Mouse (Mus musculus) cerebellum, adult 2 months (tissue): ENCODE measurements around the gene Sertad3.

Experiments
- CTCF ChIP-seq: fragments of 200-500 bp; IDR thresholded peaks from 2 replicates; pipeline ENCODE4 v1.5.1; 2011; ENCODE audit warnings: low read depth, mild to moderate bottlenecking, control low read depth, low read length, moderate library complexity, borderline replicate concordance; ENCODE audit not compliant: insufficient read depth
- POLR2A ChIP-seq: fragments of 200-500 bp; IDR thresholded peaks from 2 replicates; pipeline ENCODE4 v1.6.1; 2011; ENCODE audit warnings: low read length, control low read depth, borderline replicate concordance; ENCODE audit not compliant: insufficient read depth

DNA sequence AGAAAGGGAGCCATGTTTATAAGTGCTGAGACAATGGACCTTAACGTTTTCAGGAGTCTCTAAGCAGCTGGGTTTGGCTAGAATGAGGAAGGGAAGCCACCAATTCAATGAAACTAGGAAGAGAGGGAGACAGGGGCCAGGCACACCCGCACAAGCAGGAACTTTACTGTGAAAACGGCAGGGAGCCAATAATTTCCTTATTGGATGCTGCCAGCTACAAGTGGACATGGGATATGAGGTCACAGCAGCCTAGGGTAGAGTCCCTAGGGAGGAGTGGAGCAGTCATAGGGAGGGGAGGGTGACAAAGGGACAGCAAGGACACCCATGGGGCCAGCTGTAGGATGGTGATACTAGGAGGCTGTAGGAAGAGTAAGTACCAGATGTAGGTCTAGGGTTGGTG is 19.5 kb downstream of the Sertad3 start:
- TF ChIP-seq POLR2A (no peak), CTCF (no peak)
